Mouse (Mus musculus): ENCODE measurements around the gene Slc9a3. TPM values are rescaled to one million over a fixed set of nuclear protein-coding genes. Genes with fewer than 3 reads are reported as not detected.

Slc9a3 gene
- 0.67 and 1.3 TPM in 2 replicates for polyA plus RNA-seq (2015; fragmentation: Nextera tagmentation; extraction: Ambion mirVana)

GRCm38 (mm10) chr13:74121141-74121602 lies at the start of gene Slc9a3:
Gene Slc9a3, plus strand, starts transcription at chr13:74121457.

GRCm38 (mm10) chr13:74208317-74208985 lies 87.2 kb downstream of the Slc9a3 start, which contains the start of gene Exoc3:
Gene Exoc3, minus strand, starts transcription at chr13:74208732.

Other genes starting within 250 kb of the Slc9a3 start
- 6.3 and 7.0 TPM in 2 replicates for gene Trip13, start 183.7 kb upstream of the Slc9a3 start, polyA plus RNA-seq (2015; fragmentation: Nextera tagmentation; extraction: Ambion mirVana)
- 57.7 and 58.0 TPM in 2 replicates for gene Brd9, start 183.6 kb upstream of the Slc9a3 start, polyA plus RNA-seq (2015; fragmentation: Nextera tagmentation; extraction: Ambion mirVana)
- gene Zdhhc11, start 157.6 kb upstream of the Slc9a3 start, polyA plus RNA-seq (2015; fragmentation: Nextera tagmentation; extraction: Ambion mirVana): not detected in 2 replicates
- 12.3 and 13.1 TPM in 2 replicates for gene Tppp, start 112.0 kb upstream of the Slc9a3 start, polyA plus RNA-seq (2015; fragmentation: Nextera tagmentation; extraction: Ambion mirVana)
- 3.8 and 4.4 TPM in 2 replicates for gene Cep72, start 59.2 kb upstream of the Slc9a3 start, polyA plus RNA-seq (2015; fragmentation: Nextera tagmentation; extraction: Ambion mirVana)
- gene Exoc3, start 87.3 kb downstream of the Slc9a3 start, polyA plus RNA-seq (2015; fragmentation: Nextera tagmentation; extraction: Ambion mirVana): 103 and 106 TPM in 2 replicates
- gene Ahrr, start 170.9 kb downstream of the Slc9a3 start, polyA plus RNA-seq (2015; fragmentation: Nextera tagmentation; extraction: Ambion mirVana): 0.19 and 0.27 TPM in 2 replicates
- gene Pdcd6, start 196.1 kb downstream of the Slc9a3 start, polyA plus RNA-seq (2015; fragmentation: Nextera tagmentation; extraction: Ambion mirVana): 126 and 133 TPM in 2 replicates
- 227 and 241 TPM in 2 replicates for gene Sdha, start 228.8 kb downstream of the Slc9a3 start, polyA plus RNA-seq (2015; fragmentation: Nextera tagmentation; extraction: Ambion mirVana)
- 42.8 and 47.8 TPM in 2 replicates for gene Ccdc127, start 228.9 kb downstream of the Slc9a3 start, polyA plus RNA-seq (2015; fragmentation: Nextera tagmentation; extraction: Ambion mirVana)
- gene Lrrc14b, start 242.5 kb downstream of the Slc9a3 start, polyA plus RNA-seq (2015; fragmentation: Nextera tagmentation; extraction: Ambion mirVana): not detected in 2 replicates

Data from neural tube, postnatal 0 days (tissue).